Mouse (Mus musculus) bone marrow macrophage, adult 2 months (primary cell): ENCODE data around the gene Ovol1.

ENCODE experiments used
- CTCF ChIP-seq: IDR thresholded peaks from 2 replicates; pipeline ENCODE4 v1.5.1; 2012; ENCODE audit warnings: low read depth, mild to moderate bottlenecking, low read length, moderate library complexity
- POLR2A ChIP-seq: IDR thresholded peaks from 2 replicates; pipeline ENCODE4 v1.6.1; 2012; ENCODE audit warnings: mild to moderate bottlenecking, low read depth, low read length, borderline replicate concordance

DNA sequence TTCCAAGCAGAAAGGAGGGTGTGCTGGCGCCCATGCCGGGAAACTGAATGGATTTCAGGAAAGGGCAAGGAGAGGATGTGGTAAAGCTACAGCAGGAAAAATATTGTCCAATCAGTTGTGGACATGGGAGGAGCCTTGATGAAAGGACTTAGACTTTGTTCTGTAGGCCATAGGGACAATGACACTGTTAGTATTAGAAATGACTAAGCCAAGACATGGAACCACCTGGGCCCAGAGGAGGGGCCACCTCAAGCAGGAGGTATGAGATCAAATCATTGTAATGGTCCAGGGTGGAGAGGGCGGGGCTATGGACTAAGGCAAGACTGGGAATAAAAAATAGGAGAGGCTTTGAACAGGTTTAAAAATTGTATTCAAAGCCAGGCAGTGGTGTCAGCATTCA lies 41.7 kb downstream of the Ovol1 start:
- TF ChIP-seq CTCF (no peak), POLR2A (no peak)
